28 mouse cellular contexts compared by ENCODE assay signal in the genomic region with DNA sequence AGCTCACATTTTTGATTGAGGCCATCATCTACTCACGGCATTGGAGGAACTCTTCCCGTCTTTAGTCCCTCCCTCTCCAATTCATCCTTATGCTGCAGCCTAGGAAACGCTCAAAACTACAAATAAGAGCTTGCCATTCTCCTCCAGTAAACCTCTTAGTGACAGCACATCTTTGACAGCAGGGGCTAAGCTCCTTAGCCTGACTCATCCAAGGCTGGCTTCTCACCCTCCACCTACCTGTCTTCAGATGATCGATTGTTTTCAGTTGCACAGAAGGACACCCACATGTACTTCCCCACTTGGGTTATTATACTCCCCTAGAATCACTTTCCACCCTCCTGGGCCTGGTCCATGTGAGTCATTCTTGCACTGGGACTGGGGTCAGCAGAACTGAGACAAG.
A peak's percentile ranks its signal among the peaks of the same experiment; 100 is the strongest.
DNase-seq lines count a peak whose midpoint lies in the region; ATAC-seq lines count a peak whose summit lies in the region.
"Had no signal": no experiment of that assay in that cellular context is flagged by ENCODE, and none has a peak within 500 bp of the region (broad histone marks: within the 10 kb centered on the region; RNA-seq: fewer than 3 reads in every experiment).

No protein-coding gene starts in this region.

- peak; percentile 76 for ATAC-seq in frontal cortex, adult (ENCODE audit: low TSS enrichment)
- no peak for ATAC-seq in kidney, embryonic 14.5 days (ENCODE audit: low FRiP score, low TSS enrichment)
- ATAC-seq: forebrain, embryonic 13.5 days; hindbrain, embryonic 16.5 days; intestine, embryonic 15.5 days; midbrain, embryonic 13.5 days had no signal

- H3K4me1 ChIP-seq in kidney, embryonic 14.5 days (ENCODE audit: control insufficient read depth, insufficient read depth, low read length): no peaks in the 10 kb centered on the region
- H3K4me1 ChIP-seq: embryonic facial prominence, embryonic 13.5 days; forebrain, embryonic 13.5 days; hindbrain, embryonic 10.5 days; intestine, embryonic 15.5 days; liver, embryonic 13.5 days; midbrain, embryonic 13.5 days; stomach, embryonic 15.5 days had no signal

- no peak overlapping the region for H3K4me2 ChIP-seq in kidney, embryonic 14.5 days (replicated peaks; ENCODE audit: low read depth, low read length)
- H3K4me2 ChIP-seq: embryonic facial prominence, embryonic 13.5 days; forebrain, embryonic 13.5 days; heart, embryonic 11.5 days; intestine, embryonic 15.5 days; liver, embryonic 13.5 days; midbrain, embryonic 13.5 days; stomach, embryonic 15.5 days had no signal

- H3K9ac ChIP-seq in kidney, embryonic 14.5 days (ENCODE audit: low read depth, low read length): no peak overlapping the region
- H3K9ac ChIP-seq: embryonic facial prominence, embryonic 13.5 days; forebrain, embryonic 13.5 days; intestine, embryonic 15.5 days; liver, embryonic 13.5 days; midbrain, embryonic 13.5 days; stomach, embryonic 15.5 days had no signal

- no peak overlapping the region for H3K4me3 ChIP-seq in kidney, embryonic 14.5 days (ENCODE audit: low read length)
- H3K4me3 ChIP-seq: embryonic facial prominence, embryonic 13.5 days; erythroblast, embryonic 14.5 days; forebrain, embryonic 13.5 days; hindbrain, embryonic 10.5 days; intestine, embryonic 15.5 days; layer of hippocampus, adult 2 months; liver, embryonic 13.5 days; midbrain, embryonic 13.5 days; stomach, embryonic 15.5 days had no signal

- no peaks in the 10 kb centered on the region for H3K36me3 ChIP-seq in kidney, embryonic 14.5 days (ENCODE audit: control insufficient read depth, insufficient read depth, low read length)
- H3K36me3 ChIP-seq: embryonic facial prominence, embryonic 13.5 days; hindbrain, embryonic 10.5 days; intestine, embryonic 15.5 days; liver, embryonic 13.5 days; midbrain, embryonic 13.5 days; stomach, embryonic 15.5 days had no signal

- no peaks in the 10 kb centered on the region for H3K9me3 ChIP-seq in kidney, embryonic 14.5 days (ENCODE audit: control insufficient read depth, low read length)
- H3K9me3 ChIP-seq: embryonic facial prominence, embryonic 13.5 days; forebrain, embryonic 13.5 days; hindbrain, embryonic 10.5 days; intestine, embryonic 15.5 days; liver, embryonic 13.5 days; midbrain, embryonic 13.5 days; stomach, embryonic 15.5 days had no signal

- DNase-seq in frontal cortex, postnatal 14 days (ENCODE audit: low spot score in 2 of 2): no peak
- DNase-seq in 3T3-L1 (ENCODE audit: low read depth, low spot score): peak; percentile 42
- DNase-seq in Muller cell, postnatal 12 days (ENCODE audit: inconsistent ontology term): peak; percentile 12
- DNase-seq in retina, embryonic 14.5 days (ENCODE audit: low spot score): peak; percentile 1
- DNase-seq in spleen, postnatal 4 days (ENCODE audit: low spot score in 2 of 2): no peak
- DNase-seq: cerebellum, adult 18-20 months; cerebellum, postnatal 25 days; gastrocnemius, postnatal 10 days; kidney, adult 9 months; kidney, postnatal 25 days; liver, embryonic 13.5 days; lung, adult 2 months; lung, postnatal 14 days; right cerebral cortex, postnatal 4 days; thymus, adult 18-20 months; thymus, postnatal 4 days had no signal

- no peak overlapping the region for H3K27ac ChIP-seq in kidney, embryonic 14.5 days (ENCODE audit: low read depth, low read length)
- H3K27ac ChIP-seq: embryonic facial prominence, embryonic 13.5 days; forebrain, embryonic 13.5 days; hindbrain, embryonic 10.5 days; intestine, embryonic 15.5 days; layer of hippocampus, adult 2 months; liver, embryonic 13.5 days; midbrain, embryonic 13.5 days; stomach, embryonic 15.5 days had no signal

- H3K27me3 ChIP-seq in kidney, embryonic 14.5 days (ENCODE audit: control insufficient read depth, insufficient read depth, low read length): no peaks in the 10 kb centered on the region; the same call in 1 of the 2 replicates
- H3K27me3 ChIP-seq: intestine, embryonic 15.5 days; stomach, embryonic 15.5 days had no signal

- 71% methylated on average over 4 of the region's 4 CpGs for WGBS in kidney, embryonic 14.5 days

Comparison
In these comparisons a context has a peak if more than half of its experiments do, and no peak if none do; other contexts are left out.
1. DNase-seq: peak in 3T3-L1 (single experiment), Muller cell, postnatal 12 days (single experiment) and retina, embryonic 14.5 days (single experiment); none in frontal cortex, postnatal 14 days (0 of 2) and spleen, postnatal 4 days (0 of 2).